Mouse (Mus musculus) thymus, adult 2 months (tissue): ENCODE measurements around the gene Pdk2.

Experiments used
- CTCF ChIP-seq: fragments of 200-500 bp; IDR thresholded peaks from 2 replicates; pipeline ENCODE4 v1.5.1; 2012; ENCODE audit warnings: mild to moderate bottlenecking, control low read depth, low read length, moderate library complexity, borderline replicate concordance; ENCODE audit not compliant: control insufficient read depth, poor library complexity, insufficient read depth; ENCODE audit errors: extremely low read depth
- POLR2A ChIP-seq: fragments of 200-500 bp; IDR thresholded peaks from 2 replicates; pipeline ENCODE4 v1.6.1; 2012; ENCODE audit warnings: mild to moderate bottlenecking, low read length, control low read depth, moderate library complexity; ENCODE audit not compliant: control insufficient read depth, poor library complexity, insufficient read depth; ENCODE audit errors: extremely low read depth

DNA sequence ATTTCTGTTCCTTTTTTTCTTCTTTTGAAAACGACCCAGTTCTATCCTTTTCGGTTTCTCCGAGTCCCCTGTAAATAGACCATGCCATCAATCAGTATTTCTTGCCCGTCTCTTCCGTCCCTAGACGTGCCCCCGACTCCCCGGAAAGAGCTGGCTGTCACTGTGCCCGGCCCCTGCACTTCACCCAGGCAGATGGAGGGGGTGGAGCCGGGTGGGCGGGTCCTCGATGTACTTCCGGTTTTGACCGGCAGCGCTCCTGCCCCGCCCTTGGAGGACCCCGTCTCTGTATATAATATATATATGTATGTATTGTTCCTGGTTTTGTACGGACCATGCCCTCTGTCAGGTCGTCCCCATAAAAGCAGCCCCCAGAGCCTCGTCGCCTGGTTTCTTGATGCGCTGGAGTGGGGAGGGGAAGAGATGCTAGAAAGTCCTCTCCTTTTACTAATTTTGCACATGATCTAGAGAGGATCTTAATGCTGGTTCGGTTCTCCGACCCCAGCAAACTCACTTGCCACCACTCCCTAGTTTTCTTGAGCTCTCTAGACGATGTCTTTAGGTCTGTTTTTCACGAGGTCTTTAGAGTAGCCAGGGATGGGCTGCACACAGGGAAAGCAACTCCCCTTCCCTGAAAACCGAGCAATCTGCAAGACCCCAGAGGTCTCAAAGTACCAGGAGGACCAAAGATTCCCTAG, 34.5 kb downstream of the Pdk2 start:
- TF ChIP-seq CTCF (no peak), POLR2A (no peak)
